Mouse (Mus musculus) forebrain, embryonic 13.5 days (tissue): ENCODE results near the gene Lmbrd2. TPM values are rescaled to one million over a fixed set of nuclear protein-coding genes. Genes with fewer than 3 reads are reported as not detected.
"Not testable (repeated sequence)": the region's sequence is repeated elsewhere in the genome, so short reads cannot be mapped to it uniquely, and the experiment has no call there.

Experiments used
- ATAC-seq: fragments of 200-750 bp; cut with Nextera tagmentation; 2 replicates; pipeline ENCODE4 v1.8.0; 2017
- H3K27ac ChIP-seq: fragments of 300-500 bp; sonication (generic); 2 replicates; pipeline ENCODE4 v1.5.1; 2015; ENCODE audit warnings: inconsistent platforms, mild to moderate bottlenecking, moderate library complexity
- H3K27me3 ChIP-seq: fragments of 300-500 bp; sonication (generic); 2 replicates; pipeline ENCODE4 v1.6.1; 2015; ENCODE audit warnings: mild to moderate bottlenecking, inconsistent platforms
- H3K36me3 ChIP-seq: fragments of 300-500 bp; sonication (generic); 2 replicates; pipeline ENCODE4 v1.6.1; 2015; ENCODE audit warnings: mild to moderate bottlenecking, inconsistent platforms; ENCODE audit not compliant: poor library complexity, severe bottlenecking
- H3K4me1 ChIP-seq: fragments of 300-500 bp; sonication (generic); 2 replicates; pipeline ENCODE4 v1.6.1; 2015; ENCODE audit warnings: inconsistent platforms
- H3K4me2 ChIP-seq: fragments of 300-500 bp; sonication (generic); 2 replicates; pipeline ENCODE4 v1.6.1; 2015; ENCODE audit warnings: inconsistent platforms, mild to moderate bottlenecking, moderate library complexity
- H3K4me3 ChIP-seq: fragments of 300-500 bp; sonication (generic); 2 replicates; pipeline ENCODE4 v1.5.1; 2015; ENCODE audit warnings: mild to moderate bottlenecking, inconsistent platforms
- H3K9ac ChIP-seq: fragments of 300-500 bp; sonication (generic); 2 replicates; pipeline ENCODE4 v1.6.1; 2015; ENCODE audit warnings: mild to moderate bottlenecking, inconsistent platforms
- H3K9me3 ChIP-seq: fragments of 300-500 bp; sonication (generic); replicated peaks from 2 replicates; pipeline ENCODE4 v1.6.1; 2016; ENCODE audit warnings: inconsistent platforms
- whole genome bisulfite sequencing: fragments of 180-500 bp; shearing (Covaris S2); methylation state at CpG from one replicate; pipeline ENCODE4 v1.1.7; 2015; 5-methylcytosine and 5-hydroxymethylcytosine counted together
- polyA plus RNA-seq: library from polyadenylated mRNA; unstranded; fragments of >200 nt; fragmentation: Nextera tagmentation; extraction: Ambion mirVana; gene quantifications from 2 replicates; pipeline ENCODE4 v1.2.1, GENCODE M21; 2015

The Lmbrd2 gene
- polyA plus RNA-seq, 1 experiment from 2014 or later = 2.9 TPM

- WGBS = 82% methylated on average over 4 of the region's 4 CpGs
- ATAC-seq, H3K9me3 ChIP-seq, H3K9ac ChIP-seq, H3K4me1 ChIP-seq, H3K27ac ChIP-seq, H3K4me2 ChIP-seq, H3K36me3 ChIP-seq, H3K4me3 ChIP-seq, H3K27me3 ChIP-seq: not testable (repeated sequence)
Observed at GRCm38 (mm10) chr15:9230917-9231316, 90.6 kb downstream of the Lmbrd2 start.

- H3K9ac ChIP-seq = no peak overlapping the region
- no peak overlapping the region for H3K4me2 ChIP-seq
- no peak overlapping the region for H3K4me3 ChIP-seq
- H3K27ac ChIP-seq = no peak overlapping the region
- ATAC-seq = no peak
- H3K4me1 ChIP-seq = no peaks in the 10 kb centered on the region
- H3K36me3 ChIP-seq = no peaks in the 10 kb centered on the region
- H3K9me3 ChIP-seq = no peaks in the 10 kb centered on the region
- no peaks in the 10 kb centered on the region for H3K27me3 ChIP-seq
Observed at GRCm38 (mm10) chr15:9246345-9246744, 106.0 kb downstream of the Lmbrd2 start.

Other genes starting within 250 kb of the Lmbrd2 start
- gene Ranbp3l, start 172.6 kb upstream of the Lmbrd2 start, polyA plus RNA-seq = 2.8 and 4.5 TPM in 2 replicates
- 23.0 and 24.4 TPM in 2 replicates for gene Nadk2, start 69.3 kb upstream of the Lmbrd2 start, polyA plus RNA-seq
- 72.0 and 79.1 TPM in 2 replicates for gene Skp2, start 14.9 kb downstream of the Lmbrd2 start, polyA plus RNA-seq
- gene Ugt3a1, start 136.3 kb downstream of the Lmbrd2 start, polyA plus RNA-seq = not detected in 2 replicates
- not detected in 2 replicates for gene Ugt3a2, start 195.0 kb downstream of the Lmbrd2 start, polyA plus RNA-seq